Mouse (Mus musculus) monocyte, adult 2 months (primary cell): Measurements from ENCODE around the gene Cd151.

ENCODE experiments used
- DNase-seq, 2 experiments: peaks; one replicate each; pipeline ENCODE4 v3.0.0; 2022; ENCODE audit warnings: low spot score in 2 of 2, low read depth in 1 of 2

Cd151 gene

DNA sequence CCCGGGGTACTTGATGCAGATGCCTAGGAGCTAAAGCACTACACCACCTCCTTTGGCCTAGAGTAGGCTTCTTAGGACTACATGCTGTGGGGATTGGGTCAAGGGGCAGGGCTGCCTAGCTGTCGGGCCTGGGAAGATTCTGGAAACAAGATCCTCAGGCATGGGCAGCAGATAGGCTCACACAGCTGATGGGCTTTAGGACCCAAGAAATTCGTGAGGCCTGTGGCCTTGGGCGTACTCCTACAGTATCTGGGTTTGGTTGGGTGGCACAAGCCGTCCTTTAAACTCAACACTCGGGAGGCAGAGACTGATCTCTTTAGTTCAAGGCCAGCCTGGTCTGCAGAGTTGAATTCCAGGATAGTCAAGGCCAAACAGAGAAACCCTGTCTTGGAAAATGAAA is 5.0 kb downstream of the Cd151 start:
- DNase-seq = no peak

GRCm38 (mm10) chr7:141472763-141473162 is 5.6 kb downstream of the Cd151 start:
- DNase-seq = no peak

GRCm38 (mm10) chr7:141474160-141474559 is 7.0 kb downstream of the Cd151 start:
- DNase-seq = no peak

- DNase-seq = peak; percentile 56 to 72
Observed at GRCm38 (mm10) chr7:141475011-141475804, 8.0 kb downstream of the Cd151 start, which contains the start of the genes Polr2l and Tspan4. Gene Polr2l, minus strand, starts transcription at chr7:141475132. Gene Tspan4, plus strand, starts transcription at chr7:141475240.

GRCm38 (mm10) chr7:141475805-141476158 is 8.6 kb downstream of the Cd151 start:
- no peak for DNase-seq

DNA sequence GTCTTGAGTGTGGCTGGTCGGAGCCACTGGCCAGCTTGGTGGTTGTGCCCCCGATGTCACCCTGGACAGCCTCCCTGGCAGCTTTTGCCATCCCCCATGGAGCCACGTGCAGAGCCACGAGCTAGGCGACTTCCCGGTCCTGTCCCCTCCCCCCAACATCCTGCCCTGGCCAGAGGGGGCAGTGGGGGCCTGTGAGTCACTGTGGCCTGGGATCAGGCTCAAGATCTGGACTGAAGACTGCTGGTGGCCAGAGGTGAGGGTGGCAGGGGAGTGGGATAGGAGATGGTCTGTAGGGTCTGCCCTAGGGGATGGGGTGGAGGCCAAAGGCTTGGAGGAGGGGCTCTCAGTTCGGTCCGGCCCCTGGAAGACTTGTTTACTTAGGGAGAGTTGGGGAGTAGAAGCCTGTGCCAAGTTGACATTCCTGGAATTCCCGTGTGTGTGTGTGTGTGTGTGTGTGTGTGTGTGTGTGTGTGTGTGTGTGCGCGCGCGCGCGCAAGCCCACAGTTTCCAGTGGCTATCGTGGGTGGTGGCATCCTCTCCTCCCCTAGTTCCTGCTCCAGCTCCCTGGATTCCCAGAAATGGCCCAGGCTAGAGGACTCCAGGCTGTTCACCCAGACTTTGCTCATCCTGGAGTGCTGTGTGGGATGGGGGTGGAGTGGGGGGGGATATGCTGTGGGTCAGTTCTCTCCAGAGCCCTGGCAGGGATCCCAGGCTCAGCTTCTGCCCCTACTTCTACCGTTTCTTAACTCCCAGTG is 9.2 kb downstream of the Cd151 start:
- DNase-seq = no peak

DNA sequence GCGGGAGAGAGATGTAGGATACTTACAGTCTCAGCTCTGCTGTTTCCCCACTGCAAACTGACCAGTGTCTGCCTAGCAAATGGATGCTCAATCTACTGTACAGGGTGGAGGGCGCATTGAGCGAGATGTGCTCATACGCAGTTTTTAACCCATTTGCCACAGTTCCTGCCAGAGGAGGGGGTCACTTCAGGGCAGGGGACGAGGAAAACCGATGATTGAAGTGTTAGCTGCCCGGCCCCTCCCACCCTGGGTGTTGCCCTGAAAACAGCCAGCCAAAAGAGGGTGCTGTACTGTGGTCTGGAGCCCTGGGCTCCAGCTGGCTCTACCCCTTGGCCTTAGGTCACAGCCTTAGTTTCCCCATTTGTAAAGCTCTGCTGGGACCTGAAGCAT is 9.8 kb downstream of the Cd151 start:
- no peak for DNase-seq

- no peak for DNase-seq
Observed at GRCm38 (mm10) chr7:141477578-141478269, 10.5 kb downstream of the Cd151 start.

DNA sequence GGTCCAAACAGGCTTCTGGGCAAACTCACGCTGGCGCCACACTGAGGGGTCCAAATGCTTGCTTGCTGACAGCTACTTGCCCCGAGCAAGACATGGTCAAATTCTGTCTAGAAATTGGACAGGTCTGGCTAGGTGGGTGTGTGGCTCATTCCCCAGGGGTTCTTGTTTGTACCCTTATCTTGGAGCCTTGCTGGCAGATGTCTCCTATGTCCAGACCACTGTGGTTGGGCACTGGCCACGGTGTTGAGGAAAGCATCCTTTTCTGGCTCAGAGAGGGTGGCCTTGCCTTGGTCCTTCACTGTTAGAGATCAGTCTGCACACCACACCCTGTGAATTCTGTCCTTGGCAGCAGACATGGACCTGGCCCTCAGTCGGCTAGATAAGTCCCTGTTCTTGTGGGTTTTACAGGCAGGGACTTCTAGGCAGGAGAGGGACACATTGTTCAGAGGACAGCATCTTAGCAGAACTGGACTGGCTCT is 11.1 kb downstream of the Cd151 start:
- DNase-seq = no peak

GRCm38 (mm10) chr7:141480842-141481497 is 13.8 kb downstream of the Cd151 start:
- DNase-seq = peak in 1 of 2 experiments; percentile 52

DNA sequence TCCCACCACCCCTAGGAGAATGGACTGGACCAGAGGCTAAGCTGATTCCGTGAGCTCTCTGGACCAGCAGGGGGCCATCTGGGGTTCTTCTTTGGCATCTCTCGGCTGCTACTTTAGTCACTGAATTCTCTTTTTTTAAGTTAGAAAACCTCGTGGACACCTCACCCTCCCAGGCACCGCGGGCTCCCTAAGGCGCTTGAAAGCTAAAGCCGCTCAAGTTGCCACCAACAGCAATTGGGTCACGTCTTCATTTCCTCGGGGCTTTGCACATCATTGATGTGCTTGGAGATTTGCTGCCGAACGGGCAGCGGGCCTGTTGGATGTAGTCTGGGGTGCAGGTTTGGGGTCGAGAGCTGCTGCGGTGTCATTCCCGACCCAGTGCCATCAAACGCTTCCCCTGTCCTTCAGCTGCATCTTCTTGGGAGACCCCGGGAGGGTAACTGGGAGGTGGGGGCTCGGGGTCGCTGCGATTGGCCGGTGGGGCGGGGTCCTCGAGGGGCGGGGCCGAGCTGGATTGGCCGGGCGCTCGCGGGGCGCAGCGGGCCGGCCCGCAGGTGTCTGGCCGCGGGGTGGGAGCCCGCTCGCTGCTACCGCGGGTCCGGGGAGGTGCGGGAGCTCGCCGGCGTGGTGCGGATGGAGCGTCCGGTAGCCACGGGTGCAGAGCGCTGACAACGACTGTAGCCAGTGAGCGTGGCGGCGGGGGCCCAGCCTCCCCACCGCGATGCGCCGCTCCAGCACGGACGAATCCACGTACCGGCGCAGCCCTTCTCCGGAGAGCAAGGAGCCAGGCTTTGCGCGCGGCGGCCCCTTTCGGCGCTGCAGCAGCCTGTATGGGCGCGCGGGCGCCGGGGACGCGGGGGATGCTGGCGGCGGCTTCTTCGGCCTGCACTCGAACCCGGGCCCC is 14.6 kb downstream of the Cd151 start:
- DNase-seq = no peak

DNA sequence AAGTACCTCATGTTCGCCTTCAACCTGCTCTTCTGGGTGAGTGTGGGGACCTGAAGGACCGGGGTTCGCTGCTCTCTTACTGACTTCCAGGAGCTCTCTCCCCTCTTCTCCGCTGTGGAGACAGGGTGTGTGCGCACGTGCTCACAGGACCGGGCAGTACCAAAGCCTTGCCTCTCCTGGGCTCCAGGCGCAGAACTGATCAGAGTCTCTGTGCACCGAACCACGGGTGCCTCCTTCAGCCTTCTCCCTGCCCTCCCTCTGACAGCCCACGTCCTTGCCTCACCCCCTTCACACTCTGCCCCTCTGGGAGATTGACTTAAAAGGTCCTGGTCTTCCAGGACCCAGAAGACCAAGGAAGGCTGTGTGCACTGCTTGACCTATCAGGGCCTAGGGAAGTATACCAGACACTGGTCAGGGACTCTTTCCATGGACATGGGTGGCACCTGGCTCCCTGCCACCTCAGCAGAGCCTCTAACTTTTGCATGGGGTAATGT is 15.4 kb downstream of the Cd151 start:
- DNase-seq = no peak

DNA sequence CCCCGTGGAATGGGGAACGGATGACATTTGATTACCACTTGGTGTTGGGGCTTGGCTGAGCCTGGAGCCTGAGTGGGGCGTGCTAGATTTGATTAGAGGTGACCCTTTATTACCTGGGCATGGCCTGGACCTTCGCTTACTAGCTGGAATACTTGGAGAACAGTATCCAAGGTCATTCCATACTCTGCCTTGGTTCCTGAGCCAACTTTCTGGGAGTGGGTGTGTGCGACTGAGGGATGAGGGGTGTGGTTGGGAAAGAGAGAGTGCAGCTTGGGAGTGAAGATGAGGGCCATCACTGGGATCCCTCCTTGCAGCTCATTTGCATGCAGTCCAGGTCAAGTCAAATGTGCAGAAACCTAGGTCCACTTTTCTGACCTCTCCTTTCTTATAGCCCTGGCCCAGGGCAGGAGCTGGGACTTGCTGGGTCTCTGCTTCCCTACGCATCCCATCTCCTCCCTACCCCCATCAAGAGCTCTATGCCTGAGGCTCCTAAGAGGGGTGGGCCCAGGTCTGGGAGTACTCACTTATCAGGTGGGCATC is 16.0 kb downstream of the Cd151 start:
- no peak for DNase-seq

DNA sequence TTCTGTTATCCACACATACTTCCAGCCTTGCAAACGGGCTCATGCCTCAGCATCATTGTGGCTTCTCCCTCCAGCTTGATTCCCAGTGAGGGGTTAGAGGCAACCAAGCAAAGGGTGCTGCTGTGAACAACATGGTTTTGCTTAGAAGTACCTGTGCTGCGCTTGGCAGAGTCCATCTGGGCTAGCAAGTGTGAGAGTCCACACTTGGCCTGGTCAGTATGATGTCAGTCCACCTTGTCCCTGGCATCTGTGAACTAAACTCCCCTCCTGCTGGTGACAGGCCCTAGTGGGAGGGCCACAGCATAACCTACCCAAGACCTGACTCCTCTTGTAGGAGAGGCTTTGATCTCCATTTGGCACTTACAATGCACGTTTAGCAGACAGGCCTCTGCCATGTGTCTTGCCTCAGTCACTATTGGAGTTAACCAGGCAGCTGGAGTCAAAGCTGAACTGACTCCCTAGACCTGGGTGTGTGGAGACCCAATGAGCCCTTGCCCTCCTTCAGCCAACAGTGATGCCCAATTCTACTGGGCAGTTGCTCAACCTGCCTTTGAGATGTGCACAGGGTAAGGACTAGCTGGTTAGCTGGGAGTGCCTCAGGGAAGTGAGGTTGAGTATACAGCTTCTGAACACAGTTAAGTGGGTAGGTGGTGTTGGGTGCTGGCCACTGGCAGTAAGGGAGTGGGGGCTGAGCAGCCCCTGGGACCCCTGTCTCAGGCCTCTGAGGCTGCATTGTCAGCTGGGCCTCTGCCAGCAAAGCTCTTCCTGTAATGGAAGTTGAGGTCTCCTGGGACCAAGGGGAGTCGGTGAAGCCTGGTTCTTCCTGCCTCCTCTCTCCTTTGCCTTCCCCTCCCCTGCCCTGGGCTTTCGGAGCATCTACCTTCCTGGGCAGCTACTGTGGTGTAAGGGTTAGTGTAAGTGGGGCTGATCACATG is 17.3 kb downstream of the Cd151 start:
- no peak for DNase-seq

DNA sequence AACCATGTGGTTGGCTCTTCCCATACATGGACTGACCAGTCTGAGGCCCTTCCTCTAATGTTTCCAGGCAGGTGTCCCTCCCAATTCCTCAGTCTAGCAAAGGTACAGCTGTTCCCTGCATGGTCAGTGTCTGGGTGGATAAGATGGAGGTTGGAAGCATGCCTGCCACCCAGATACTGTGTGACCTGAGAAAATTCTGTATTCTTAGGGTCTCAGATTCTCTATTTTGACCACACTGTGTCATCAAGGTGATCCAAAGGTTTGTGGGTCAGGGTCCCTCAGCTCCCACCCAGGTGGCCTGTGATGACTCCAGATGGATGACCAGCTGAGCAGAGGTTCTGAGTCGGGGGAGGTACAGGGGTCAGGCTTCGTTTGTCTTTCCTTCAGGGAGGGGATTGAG is 18.0 kb downstream of the Cd151 start:
- DNase-seq = no peak

DNA sequence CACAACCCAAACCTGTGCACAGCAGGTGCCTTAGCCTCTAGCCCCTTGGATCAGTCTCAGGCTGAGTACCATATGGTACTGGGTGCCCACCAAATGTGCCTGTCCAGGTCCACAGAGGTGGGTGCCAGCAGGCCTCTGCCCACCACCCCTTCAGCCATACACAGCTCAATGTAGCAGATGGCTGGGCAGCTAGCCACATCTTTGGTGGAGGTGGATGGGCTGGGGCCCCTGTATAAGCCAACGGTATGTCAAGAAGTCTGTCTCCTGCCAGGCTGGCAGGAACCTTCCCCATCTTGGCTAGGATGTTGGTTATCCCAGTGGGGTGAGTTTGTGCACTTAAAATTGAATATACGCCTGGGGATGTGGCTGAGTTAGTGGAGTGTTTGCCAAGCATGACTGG is 18.4 kb downstream of the Cd151 start:
- DNase-seq = no peak

- no peak for DNase-seq
Observed at GRCm38 (mm10) chr7:141486239-141486638, 19.0 kb downstream of the Cd151 start.

GRCm38 (mm10) chr7:141487141-141487540 is 19.9 kb downstream of the Cd151 start:
- no peak for DNase-seq

GRCm38 (mm10) chr7:141491151-141491550 is 24.0 kb downstream of the Cd151 start:
- DNase-seq = no peak
